Mouse (Mus musculus) embryonic facial prominence, embryonic 10.5 days (tissue): ENCODE measurements around the gene Cox20. TPM values are rescaled to one million over a fixed set of nuclear protein-coding genes. Genes with fewer than 3 reads are reported as not detected.
"Not testable (repeated sequence)": the region's sequence is repeated elsewhere in the genome, so short reads cannot be mapped to it uniquely, and the experiment has no call there.

Experiments
- DNase-seq: peaks from one replicate; pipeline ENCODE4 v3.0.0-alpha.2; 2017; ENCODE audit warnings: low spot score
- H3K27ac ChIP-seq: fragments of 300-500 bp; sonication (generic); replicated peaks from 2 replicates; pipeline ENCODE4 v1.5.1; 2016; ENCODE audit warnings: mild to moderate bottlenecking
- H3K27me3 ChIP-seq: fragments of 300-500 bp; sonication (generic); replicated peaks from 2 replicates; pipeline ENCODE4 v1.6.1; 2016; ENCODE audit warnings: low read depth, mild to moderate bottlenecking; ENCODE audit not compliant: poor library complexity, severe bottlenecking
- H3K36me3 ChIP-seq: fragments of 300-500 bp; sonication (generic); replicated peaks from 2 replicates; pipeline ENCODE4 v1.6.1; 2016; ENCODE audit warnings: mild to moderate bottlenecking, moderate library complexity
- H3K4me1 ChIP-seq: fragments of 300-500 bp; sonication (generic); 2 replicates; pipeline ENCODE4 v1.6.1; 2016
- H3K4me3 ChIP-seq: fragments of 300-500 bp; sonication (generic); 2 replicates; pipeline ENCODE4 v1.5.1; 2016; ENCODE audit warnings: mild to moderate bottlenecking, moderate library complexity
- H3K9me3 ChIP-seq: fragments of 300-500 bp; sonication (generic); 2 replicates; pipeline ENCODE4 v1.6.1; 2016; ENCODE audit warnings: mild to moderate bottlenecking
- WGBS: fragments of 180-500 bp; shearing (Covaris S2); methylation state at CpG from one replicate; pipeline ENCODE4 v1.1.7; 2016; 5-methylcytosine and 5-hydroxymethylcytosine counted together
- polyA plus RNA-seq: library from polyadenylated mRNA; unstranded; fragments of >200 nt; fragmentation: Nextera tagmentation; extraction: Ambion mirVana; gene quantifications from 2 replicates; pipeline ENCODE4 v1.2.1, GENCODE M21; 2016

Cox20 gene
- polyA plus RNA-seq, 1 experiment from 2014 or later: 72.9 TPM

- H3K27ac ChIP-seq: no peak overlapping the region
- no peak for DNase-seq
- no peak overlapping the region for H3K4me3 ChIP-seq
- peaks cover 4% of the 10 kb centered on the region; the same call in 1 of the 2 replicates for H3K36me3 ChIP-seq
- peaks cover 8% of the 10 kb centered on the region for H3K4me1 ChIP-seq
- no peaks in the 10 kb centered on the region for H3K27me3 ChIP-seq
- 84% methylated on average over 3 of the region's 3 CpGs for whole genome bisulfite sequencing
- H3K9me3 ChIP-seq: no peaks in the 10 kb centered on the region
Measured at GRCm38 (mm10) chr1:178341435-178341834, 22.5 kb downstream of the Cox20 start.

- no peaks in the 10 kb centered on the region for H3K9me3 ChIP-seq
- H3K4me1 ChIP-seq: peaks cover 8% of the 10 kb centered on the region
- no peak overlapping the region for H3K4me3 ChIP-seq
- H3K27ac ChIP-seq: no peak overlapping the region
- 78% methylated on average over 1 of the region's 1 CpGs for WGBS
- no peak for DNase-seq
- no peaks in the 10 kb centered on the region for H3K27me3 ChIP-seq
- H3K36me3 ChIP-seq: no peaks in the 10 kb centered on the region
Measured at GRCm38 (mm10) chr1:178342063-178342462, 23.1 kb downstream of the Cox20 start.

- no peak for DNase-seq
- H3K4me3 ChIP-seq: no peak overlapping the region
- WGBS: 79% methylated on average over 5 of the region's 5 CpGs
- H3K4me1 ChIP-seq: peaks cover 8% of the 10 kb centered on the region
- H3K36me3 ChIP-seq: no peaks in the 10 kb centered on the region
- H3K27ac ChIP-seq: no peak overlapping the region
- H3K9me3 ChIP-seq: no peaks in the 10 kb centered on the region
- no peaks in the 10 kb centered on the region for H3K27me3 ChIP-seq
Measured at GRCm38 (mm10) chr1:178342612-178343011, 23.7 kb downstream of the Cox20 start.

- not testable (repeated sequence) for H3K9me3 ChIP-seq, H3K4me1 ChIP-seq, H3K4me3 ChIP-seq, H3K27ac ChIP-seq, H3K36me3 ChIP-seq, H3K27me3 ChIP-seq, DNase-seq
- 94% methylated on average over 10 of the region's 10 CpGs for WGBS
Measured at GRCm38 (mm10) chr1:178344071-178344805, 25.3 kb downstream of the Cox20 start.

GRCm38 (mm10) chr1:178350792-178351191 is 31.9 kb downstream of the Cox20 start:
- no peak overlapping the region for H3K27ac ChIP-seq
- 90% methylated on average over 2 of the region's 2 CpGs for WGBS
- no peak for DNase-seq
- H3K4me3 ChIP-seq: no peak overlapping the region
- no peaks in the 10 kb centered on the region for H3K36me3 ChIP-seq
- H3K9me3 ChIP-seq: no peaks in the 10 kb centered on the region
- no peaks in the 10 kb centered on the region for H3K27me3 ChIP-seq
- H3K4me1 ChIP-seq: no peaks in the 10 kb centered on the region

- DNase-seq: no peak
- H3K36me3 ChIP-seq: no peaks in the 10 kb centered on the region
- H3K4me1 ChIP-seq: no peaks in the 10 kb centered on the region
- no peak overlapping the region for H3K4me3 ChIP-seq
- H3K9me3 ChIP-seq: no peaks in the 10 kb centered on the region
- no peak overlapping the region for H3K27ac ChIP-seq
- no peaks in the 10 kb centered on the region for H3K27me3 ChIP-seq
Measured at GRCm38 (mm10) chr1:178351643-178352042, 32.7 kb downstream of the Cox20 start.

- Histone ChIP-seq H3K4me1 (no peaks in the 10 kb centered on the region), H3K27me3 (no peaks in the 10 kb centered on the region), H3K27ac (no peak overlapping the region), H3K9me3 (no peaks in the 10 kb centered on the region), H3K4me3 (no peak overlapping the region), H3K36me3 (no peaks in the 10 kb centered on the region)
- DNase-seq: no peak
- WGBS: 66% methylated on average over 3 of the region's 3 CpGs
Measured at GRCm38 (mm10) chr1:178354576-178354975, 35.6 kb downstream of the Cox20 start.

GRCm38 (mm10) chr1:178357776-178358710 is 39.1 kb downstream of the Cox20 start:
- Histone ChIP-seq H3K36me3 (no peaks in the 10 kb centered on the region), H3K9me3 (no peaks in the 10 kb centered on the region), H3K27me3 (no peaks in the 10 kb centered on the region), H3K27ac (no peak overlapping the region), H3K4me1 (no peaks in the 10 kb centered on the region), H3K4me3 (no peak overlapping the region)
- 74% methylated on average over 12 of the region's 12 CpGs for WGBS
- DNase-seq: no peak

- Histone ChIP-seq H3K36me3 (no peaks in the 10 kb centered on the region), H3K27ac (no peak overlapping the region), H3K4me3 (no peak overlapping the region), H3K4me1 (no peaks in the 10 kb centered on the region), H3K27me3 (no peaks in the 10 kb centered on the region), H3K9me3 (no peaks in the 10 kb centered on the region)
- 87% methylated on average over 11 of the region's 11 CpGs for WGBS
- DNase-seq: no peak
Measured at GRCm38 (mm10) chr1:178360264-178360663, 41.3 kb downstream of the Cox20 start.

GRCm38 (mm10) chr1:178360702-178361101 is 41.8 kb downstream of the Cox20 start:
- H3K27ac ChIP-seq: no peak overlapping the region
- 76% methylated on average over 2 of the region's 2 CpGs for WGBS
- no peak for DNase-seq
- no peak overlapping the region for H3K4me3 ChIP-seq
- no peaks in the 10 kb centered on the region for H3K4me1 ChIP-seq
- H3K9me3 ChIP-seq: no peaks in the 10 kb centered on the region
- no peaks in the 10 kb centered on the region for H3K36me3 ChIP-seq
- H3K27me3 ChIP-seq: no peaks in the 10 kb centered on the region

- Histone ChIP-seq H3K4me3 (no peak overlapping the region), H3K27ac (no peak overlapping the region), H3K27me3 (no peaks in the 10 kb centered on the region), H3K36me3 (no peaks in the 10 kb centered on the region), H3K4me1 (peaks cover 24% of the 10 kb centered on the region), H3K9me3 (no peaks in the 10 kb centered on the region)
- no peak for DNase-seq
- WGBS: 89% methylated on average over 6 of the region's 6 CpGs
Measured at GRCm38 (mm10) chr1:178365171-178365570, 46.2 kb downstream of the Cox20 start.

GRCm38 (mm10) chr1:178368121-178368520 is 49.2 kb downstream of the Cox20 start:
- H3K4me3 ChIP-seq: peak overlapping the region; percentile 62
- no peaks in the 10 kb centered on the region for H3K9me3 ChIP-seq
- H3K36me3 ChIP-seq: no peaks in the 10 kb centered on the region
- H3K27me3 ChIP-seq: no peaks in the 10 kb centered on the region
- 69% methylated on average over 6 of the region's 6 CpGs for WGBS
- peaks cover 24% of the 10 kb centered on the region for H3K4me1 ChIP-seq
- no peak for DNase-seq
- peak overlapping the region; percentile 82; the same call in 1 of the 2 replicates for H3K27ac ChIP-seq
